Mouse (Mus musculus) mouse embryonic stem cell (cell line): Measurements from ENCODE around the gene Nectin2.
"Not testable (repeated sequence)": the region's sequence is repeated elsewhere in the genome, so short reads cannot be mapped to it uniquely, and the experiment has no call there.

Experiments
- in situ Hi-C, 2 experiments: fragments of 300-500 bp; cut with MboI; formaldehyde crosslinking; loops; 1 replicate in 1 of 2; 3 replicates in 1 of 2; pipeline ENCODE4 v1.14.3; 2019 to 2020; ENCODE audit warnings: low sequenced_read_pairs in 2 of 2, low pct_unique_long_range_greater_than_20kb in 1 of 2, mixed read lengths in 1 of 2; ENCODE audit not compliant: unreplicated experiment in 1 of 2

Gene Nectin2

GRCm38 (mm10) chr7:19698907-19699826 lies 51.1 kb downstream of the Nectin2 start, which contains the start of gene Apoe:
Apoe (minus strand) TSS chr7:19699188.
- in situ Hi-C loops, result no loop called here

GRCm38 (mm10) chr7:19697949-19698906 lies 52.1 kb downstream of the Nectin2 start:
- in situ Hi-C loops, result no loop called here

GRCm38 (mm10) chr7:19696336-19696873 lies 53.9 kb downstream of the Nectin2 start:
- in situ Hi-C loops, result no loop called here

DNA sequence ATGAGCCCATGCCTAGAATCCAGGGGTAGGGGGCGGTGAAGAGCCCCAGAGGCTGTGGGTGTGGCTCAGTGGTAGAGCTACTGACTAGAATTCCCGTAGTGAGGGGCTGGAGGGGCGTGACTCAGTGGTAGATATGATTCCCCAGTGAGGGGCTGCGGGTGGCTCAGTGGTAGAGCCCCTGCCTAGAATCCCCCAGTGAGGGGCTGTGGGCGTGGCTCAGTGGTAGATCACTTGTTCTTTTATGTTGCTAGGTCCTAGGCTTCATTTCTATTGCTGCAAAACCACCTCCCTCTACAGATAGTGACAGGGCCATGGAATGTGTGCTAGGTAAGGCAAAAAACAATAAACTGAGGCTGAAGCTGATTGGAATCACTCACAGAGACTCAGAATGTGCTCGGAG lies 54.4 kb downstream of the Nectin2 start:
- in situ Hi-C loops, result no loop called here

GRCm38 (mm10) chr7:19695213-19695594 lies 55.1 kb downstream of the Nectin2 start:
- in situ Hi-C loops, result no loop called here

- in situ Hi-C loops, result no loop called here
Observed at GRCm38 (mm10) chr7:19694336-19695212, 55.7 kb downstream of the Nectin2 start.

DNA sequence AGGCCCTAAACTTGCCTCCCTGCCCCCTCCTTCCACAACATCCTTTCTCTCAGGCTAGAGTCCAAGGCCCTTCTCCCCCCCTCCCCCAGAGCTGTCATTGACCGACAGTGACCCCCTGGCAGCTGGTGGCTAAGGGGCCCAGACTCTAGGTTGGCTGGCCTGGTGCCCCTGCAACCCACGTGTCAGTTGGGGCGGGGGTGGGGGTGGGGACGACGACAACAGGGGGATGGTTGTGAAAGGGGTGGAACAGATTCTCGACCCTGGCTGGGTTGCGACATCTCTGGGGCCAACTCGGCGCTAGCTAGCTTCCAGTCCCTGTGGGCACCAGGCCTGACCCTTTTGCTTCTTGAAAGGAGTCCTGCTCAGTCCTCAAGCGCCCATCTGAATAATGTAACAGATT lies 56.9 kb downstream of the Nectin2 start:
- in situ Hi-C loops, result no loop called here

- in situ Hi-C loops, result no loop called here
Observed at GRCm38 (mm10) chr7:19691873-19692865, 58.1 kb downstream of the Nectin2 start, which contains the start of gene Apoc1. Apoc1 (minus strand) TSS chr7:19692660.

GRCm38 (mm10) chr7:19691434-19691833 lies 58.8 kb downstream of the Nectin2 start:
- in situ Hi-C loops, result no loop called here

GRCm38 (mm10) chr7:19690845-19691244 lies 59.4 kb downstream of the Nectin2 start:
- in situ Hi-C loops, result no loop called here

DNA sequence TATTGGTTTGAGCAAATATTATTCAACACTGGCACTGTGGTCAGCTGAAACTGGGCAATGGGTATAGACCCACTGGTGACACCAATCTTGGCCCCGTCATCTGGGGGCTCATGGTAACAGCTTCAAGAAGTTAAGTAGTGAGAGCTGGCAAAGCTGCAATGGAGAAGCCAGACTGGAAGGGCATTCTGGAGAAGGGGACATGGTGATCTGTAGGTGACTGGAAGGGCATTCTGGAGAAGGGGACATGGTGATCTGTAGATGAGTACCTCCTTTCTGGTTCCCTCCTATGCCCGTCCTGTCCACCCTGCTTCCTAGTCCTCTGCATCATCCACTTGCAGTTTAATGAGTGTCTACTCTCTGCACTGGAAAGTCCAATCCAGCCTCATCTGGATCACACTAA lies 61.7 kb downstream of the Nectin2 start:
- in situ Hi-C loops, result no loop called here

GRCm38 (mm10) chr7:19688101-19688500 lies 62.2 kb downstream of the Nectin2 start:
- in situ Hi-C loops, result no loop called here

GRCm38 (mm10) chr7:19686927-19687583 lies 63.2 kb downstream of the Nectin2 start:
- in situ Hi-C loops, result not testable (repeated sequence)

DNA sequence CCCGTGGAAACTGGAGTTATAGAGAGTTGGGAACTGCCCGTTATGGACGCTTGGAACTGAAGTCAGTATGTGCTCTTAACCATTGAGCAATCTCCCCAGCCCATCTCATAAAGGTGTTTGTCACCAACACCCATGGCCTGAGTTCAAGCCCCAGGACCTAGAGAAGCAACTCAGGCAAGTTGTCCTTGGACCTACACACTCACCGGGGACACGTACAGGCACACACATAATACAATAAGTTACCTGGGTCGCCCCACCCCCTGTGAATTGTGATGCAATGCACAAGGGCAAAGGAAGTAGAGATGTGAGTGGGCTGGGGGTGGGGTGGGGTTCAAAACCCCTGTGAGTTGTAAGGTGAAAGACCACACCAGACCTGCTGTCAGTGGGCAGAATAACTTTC lies 63.8 kb downstream of the Nectin2 start:
- in situ Hi-C loops, result no loop called here

DNA sequence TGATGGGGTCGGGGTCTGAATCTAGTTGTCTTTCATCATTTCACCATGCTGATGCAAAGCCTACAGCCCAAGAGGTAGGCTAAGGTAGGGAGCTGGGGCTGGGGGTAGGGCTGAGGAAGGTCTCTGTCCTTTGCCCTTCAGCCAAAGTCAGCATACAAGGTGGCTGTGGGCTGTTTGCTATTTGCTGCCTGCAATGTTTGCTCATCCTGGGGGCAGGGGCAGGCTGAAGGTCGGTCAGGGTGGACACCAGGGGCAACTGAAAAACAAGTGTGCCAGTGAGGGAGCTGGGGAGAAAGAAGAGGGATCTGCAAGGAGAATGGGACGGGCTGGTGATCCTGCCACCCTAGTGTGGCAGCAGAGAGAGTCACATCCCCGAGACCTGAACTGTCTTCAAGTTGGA lies 64.9 kb downstream of the Nectin2 start:
- in situ Hi-C loops, result no loop called here

GRCm38 (mm10) chr7:19683771-19684201 lies 66.5 kb downstream of the Nectin2 start:
- in situ Hi-C loops, result no loop called here
